Mouse (Mus musculus) right cerebral cortex, postnatal 14 days (tissue): ENCODE data around the gene Cyp2a5.
"Not testable (repeated sequence)": the region's sequence is repeated elsewhere in the genome, so short reads cannot be mapped to it uniquely, and the experiment has no call there.

Experiments used
- DNase-seq: peaks from one replicate; pipeline ENCODE4 v3.0.0; 2022

Cyp2a5 gene

DNA sequence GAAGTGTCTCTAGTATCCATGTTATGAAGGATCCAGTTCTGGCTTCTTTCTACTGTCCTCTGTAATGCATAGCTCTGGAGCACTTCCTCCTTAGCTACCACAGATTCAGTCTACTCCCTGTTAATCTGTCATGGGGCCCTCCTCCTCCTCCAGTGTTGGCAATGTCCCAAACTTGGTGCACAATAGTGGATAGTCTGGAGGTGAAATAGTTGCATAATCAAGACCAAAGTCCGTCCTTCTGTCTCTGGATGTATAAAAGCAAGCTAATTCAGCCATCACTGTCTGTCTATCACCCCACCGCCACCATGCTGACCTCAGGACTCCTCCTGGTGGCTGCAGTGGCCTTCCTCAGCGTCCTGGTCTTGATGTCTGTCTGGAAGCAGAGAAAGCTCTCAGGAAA is at the start of gene Cyp2a5:
Gene Cyp2a5 (plus strand): TSS at position 247 of the 400 bp plus-strand sequence.
- not testable (repeated sequence) for DNase-seq

GRCm38 (mm10) chr7:26786013-26786412 is 49.1 kb upstream of the Cyp2a5 start:
- not testable (repeated sequence) for DNase-seq

DNA sequence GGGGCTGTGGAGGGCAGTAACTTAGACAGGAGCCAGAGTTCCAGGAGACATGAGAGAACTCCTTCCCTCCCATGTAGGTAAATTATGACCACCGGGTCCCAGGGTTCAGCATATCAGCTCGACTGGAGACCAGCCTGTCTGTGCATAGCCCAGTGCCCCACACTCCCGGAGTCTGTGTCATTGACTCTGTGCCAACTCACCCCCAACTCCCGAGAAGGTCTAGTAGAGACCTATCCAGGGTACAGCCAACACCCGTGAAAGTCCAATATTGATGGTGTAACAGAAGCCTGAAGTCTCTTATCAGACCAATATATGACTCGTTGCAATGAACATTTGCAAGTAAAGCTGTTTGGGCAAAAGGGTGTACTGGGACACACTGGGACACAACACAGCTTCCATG is 45.1 kb upstream of the Cyp2a5 start:
- DNase-seq: no peak

GRCm38 (mm10) chr7:26800104-26800503 is 35.0 kb upstream of the Cyp2a5 start:
- DNase-seq: no peak

GRCm38 (mm10) chr7:26800996-26801395 is 34.1 kb upstream of the Cyp2a5 start:
- no peak for DNase-seq

DNA sequence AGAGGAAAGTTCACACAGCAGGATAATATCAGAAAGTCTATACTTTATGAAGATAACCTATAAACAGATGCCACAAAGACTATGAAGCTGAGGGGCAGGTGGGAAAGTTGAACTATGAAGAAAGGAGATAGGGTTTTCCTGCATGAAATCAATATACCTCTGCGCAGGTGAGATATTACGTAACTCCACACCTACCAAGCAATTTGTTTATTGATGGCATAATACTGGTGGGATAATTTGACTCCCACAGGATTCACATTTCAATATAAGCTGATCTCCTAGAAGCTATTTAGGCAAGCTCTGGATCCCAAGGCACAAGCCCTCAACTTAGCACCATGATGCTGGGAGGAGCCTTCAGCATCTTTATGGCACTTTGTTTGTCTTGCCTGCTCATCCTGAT is 26.5 kb upstream of the Cyp2a5 start, which contains the start of gene Cyp2g1:
Gene Cyp2g1 (plus strand): TSS at position 301 of the 400 bp plus-strand sequence.
- DNase-seq: no peak

DNA sequence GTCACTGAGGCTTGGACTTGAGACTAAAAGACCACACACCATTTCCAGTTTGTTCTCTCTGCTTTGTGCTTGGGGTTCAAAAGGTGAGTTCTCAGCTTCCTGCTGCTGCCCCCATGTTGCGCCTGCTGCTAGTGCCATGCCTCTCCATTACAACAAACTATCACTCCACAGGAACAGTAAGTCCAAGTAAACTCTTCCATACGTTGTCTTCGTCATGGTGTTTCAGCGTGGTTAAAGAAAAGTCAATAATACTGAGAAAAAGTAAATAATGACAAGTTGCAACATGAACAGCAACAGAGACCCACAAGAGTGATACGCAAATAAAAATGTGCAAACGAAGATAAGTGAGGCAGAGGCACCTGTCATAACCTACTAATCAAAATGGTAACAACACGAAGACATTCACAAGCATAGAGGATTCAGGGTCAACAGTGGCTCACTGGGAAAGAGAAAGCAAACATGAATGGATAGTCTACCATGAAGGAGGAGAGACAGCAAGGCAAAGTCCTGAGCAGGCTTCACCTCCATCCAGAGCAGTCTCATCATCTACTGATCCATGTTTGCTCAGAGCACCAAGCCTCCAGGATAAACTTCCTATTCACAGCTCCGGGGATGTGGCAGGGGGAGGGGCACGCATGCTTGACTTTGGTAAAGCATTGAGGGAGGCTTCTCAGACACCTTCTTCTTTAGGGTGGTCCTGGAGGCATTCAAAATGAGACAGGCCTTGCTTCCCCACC is 3.4 kb upstream of the Cyp2a5 start:
- DNase-seq: not testable (repeated sequence)

- DNase-seq: not testable (repeated sequence)
Measured at GRCm38 (mm10) chr7:26832668-26833067, 2.4 kb upstream of the Cyp2a5 start.

GRCm38 (mm10) chr7:26843400-26843799 is 8.3 kb downstream of the Cyp2a5 start:
- not testable (repeated sequence) for DNase-seq

DNA sequence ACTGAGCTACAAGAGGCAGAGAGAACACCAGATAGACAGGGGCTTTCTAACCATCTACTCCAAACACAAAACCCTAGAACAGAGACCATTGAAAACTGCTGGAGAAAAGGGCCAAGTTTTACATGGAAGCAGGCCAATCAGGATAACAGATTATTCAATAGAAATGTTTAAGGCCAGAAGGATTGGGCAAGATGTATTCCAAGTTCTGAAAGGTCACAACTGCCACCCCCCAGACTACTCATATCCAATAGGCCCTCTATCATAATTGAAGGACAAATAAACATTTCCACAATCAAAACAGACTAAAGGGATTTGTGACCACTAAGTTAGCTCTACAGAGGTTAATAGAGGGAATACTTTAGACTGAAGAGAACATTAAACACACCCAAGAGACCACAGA is 15.0 kb downstream of the Cyp2a5 start:
- not testable (repeated sequence) for DNase-seq

DNA sequence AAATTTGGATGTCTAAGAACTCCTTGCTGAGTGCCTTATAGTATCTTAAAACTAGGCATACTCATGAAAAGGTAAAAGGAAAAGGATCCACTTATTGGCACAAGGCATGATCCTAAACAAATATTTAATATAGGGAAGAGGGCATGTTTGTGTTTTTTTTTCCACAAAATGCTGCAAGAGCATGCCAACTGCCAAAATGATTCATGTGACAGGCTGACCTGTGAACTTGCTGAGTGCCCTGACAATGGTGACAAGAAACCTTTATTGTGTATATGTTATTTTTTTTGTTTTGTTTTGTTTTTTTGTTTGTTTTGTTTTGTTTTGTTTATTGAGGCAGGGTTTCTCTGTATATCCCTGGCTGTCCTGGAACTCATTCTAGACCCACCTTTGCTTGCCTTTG is 43.5 kb downstream of the Cyp2a5 start:
- DNase-seq: not testable (repeated sequence)

DNA sequence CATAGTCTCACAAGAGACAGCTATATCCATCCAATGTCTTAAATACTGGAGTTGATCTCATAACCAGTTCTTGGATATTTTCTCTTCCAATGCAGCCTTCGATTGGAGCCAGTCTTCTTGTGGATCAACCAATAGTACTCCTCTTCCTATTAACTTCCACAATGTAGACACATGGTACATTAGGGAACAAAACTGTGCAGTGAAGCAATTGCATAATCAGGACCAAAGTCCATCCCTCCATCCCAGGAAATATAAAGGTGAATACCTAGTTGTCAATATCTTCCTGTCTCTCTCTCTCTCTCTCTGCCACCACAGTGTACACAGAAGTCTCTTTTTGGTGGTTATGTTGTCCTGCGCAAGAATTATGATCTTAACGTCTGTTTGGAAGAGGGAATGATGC is 45.5 kb downstream of the Cyp2a5 start:
- DNase-seq: not testable (repeated sequence)
